Mouse (Mus musculus): ENCODE data around the gene Dmrt1. TPM values are rescaled to one million over a fixed set of nuclear protein-coding genes. Genes with fewer than 3 reads are reported as not detected.

Dmrt1 gene
- polyA plus RNA-seq, 1 experiment, result not detected

- Histone ChIP-seq H3K4me1 (ENCODE audit: control insufficient read depth, insufficient read depth, low read length) (no peaks in the 10 kb centered on the region), H3K27me3 (ENCODE audit: control insufficient read depth, insufficient read depth, low read length) (no peaks in the 10 kb centered on the region), H3K27ac (ENCODE audit: insufficient read depth, low read length) (no peak overlapping the region), H3K4me3 (replicated peaks; ENCODE audit: insufficient read depth, low read depth, low read length) (no peak overlapping the region)
- WGBS, result 83% methylated on average over 6 of the region's 6 CpGs
- TF ChIP-seq POLR2A (IDR thresholded peaks at IDR 0.05; ENCODE audit: borderline replicate concordance, insufficient read depth, low read length) (no peak), CTCF (IDR thresholded peaks at IDR 0.05; ENCODE audit: borderline replicate concordance, insufficient read depth, low read depth, low read length) (no peak)
- DNase-seq, result no peak
Measured at GRCm38 (mm10) chr19:25641786-25642185, 136.4 kb downstream of the Dmrt1 start.

- H3K4me3 ChIP-seq (replicated peaks; ENCODE audit: insufficient read depth, low read depth, low read length), result no peak overlapping the region
- no peak overlapping the region for H3K27ac ChIP-seq (ENCODE audit: insufficient read depth, low read length)
- H3K4me1 ChIP-seq (ENCODE audit: control insufficient read depth, insufficient read depth, low read length), result no peaks in the 10 kb centered on the region
- 69% methylated on average over 3 of the region's 3 CpGs for WGBS
- no peaks in the 10 kb centered on the region for H3K27me3 ChIP-seq (ENCODE audit: control insufficient read depth, insufficient read depth, low read length)
- TF ChIP-seq CTCF (IDR thresholded peaks at IDR 0.05; ENCODE audit: borderline replicate concordance, insufficient read depth, low read depth, low read length) (no peak), POLR2A (IDR thresholded peaks at IDR 0.05; ENCODE audit: borderline replicate concordance, insufficient read depth, low read length) (no peak)
- no peak for DNase-seq
Measured at GRCm38 (mm10) chr19:25647136-25647535, 141.7 kb downstream of the Dmrt1 start.

- Histone ChIP-seq H3K4me1 (ENCODE audit: control insufficient read depth, insufficient read depth, low read length) (no peaks in the 10 kb centered on the region), H3K4me3 (replicated peaks; ENCODE audit: insufficient read depth, low read depth, low read length) (no peak overlapping the region), H3K27me3 (ENCODE audit: control insufficient read depth, insufficient read depth, low read length) (no peaks in the 10 kb centered on the region), H3K27ac (ENCODE audit: insufficient read depth, low read length) (no peak overlapping the region)
- no peak for TF ChIP-seq CTCF (IDR thresholded peaks at IDR 0.05; ENCODE audit: borderline replicate concordance, insufficient read depth, low read depth, low read length)
- TF ChIP-seq POLR2A (IDR thresholded peaks at IDR 0.05; ENCODE audit: borderline replicate concordance, insufficient read depth, low read length), result no peak
- WGBS, result 78% methylated on average over 4 of the region's 4 CpGs
- no peak for DNase-seq
Measured at GRCm38 (mm10) chr19:25648701-25649100, 143.3 kb downstream of the Dmrt1 start.

DNA sequence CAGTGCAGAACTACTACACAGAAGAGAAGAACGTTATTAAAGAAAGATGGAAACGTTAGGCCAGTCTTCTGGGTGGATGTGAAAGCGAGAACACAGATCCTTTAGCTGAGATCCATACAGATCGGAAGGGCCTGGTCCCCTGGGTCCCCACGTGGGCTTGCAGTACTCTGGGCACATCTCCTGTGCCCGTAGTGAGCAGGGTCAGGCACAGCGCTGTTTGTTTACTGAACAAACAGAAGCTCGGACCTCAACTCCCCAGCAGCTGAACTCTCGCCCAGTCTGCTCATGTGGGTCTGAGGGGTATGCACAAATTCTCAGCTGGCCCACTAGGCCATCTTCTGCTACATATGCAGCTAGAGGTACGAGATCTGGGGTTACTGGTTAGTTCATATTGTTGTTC lies 145.1 kb downstream of the Dmrt1 start:
- TF ChIP-seq CTCF (IDR thresholded peaks at IDR 0.05; ENCODE audit: borderline replicate concordance, insufficient read depth, low read depth, low read length) (no peak), POLR2A (IDR thresholded peaks at IDR 0.05; ENCODE audit: borderline replicate concordance, insufficient read depth, low read length) (no peak)
- H3K27me3 ChIP-seq (ENCODE audit: control insufficient read depth, insufficient read depth, low read length), result no peaks in the 10 kb centered on the region; the same call in 1 of the 2 replicates
- WGBS, result 83% methylated on average over 10 of the region's 10 CpGs

DNA sequence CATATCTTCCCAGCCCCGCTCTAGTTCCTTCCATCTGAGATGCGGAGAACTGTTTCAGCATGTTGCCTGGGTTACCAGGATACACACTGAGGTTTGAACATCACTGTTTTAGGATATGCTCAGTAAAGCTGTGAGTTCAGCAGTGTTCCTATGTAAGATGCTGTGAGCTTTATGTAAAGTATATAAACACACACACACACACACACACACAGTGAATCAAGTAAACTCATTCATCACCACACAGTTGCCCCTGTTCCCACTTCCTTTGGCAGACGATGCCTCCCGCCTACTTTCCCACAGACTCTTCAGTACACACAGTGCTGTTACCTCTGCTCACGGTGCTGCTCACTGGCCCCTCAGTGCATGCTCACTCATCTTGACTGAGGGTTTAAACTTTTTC lies 147.1 kb downstream of the Dmrt1 start:
- no peaks in the 10 kb centered on the region for H3K4me1 ChIP-seq (ENCODE audit: control insufficient read depth, insufficient read depth, low read length)
- no peak overlapping the region for H3K4me3 ChIP-seq (replicated peaks; ENCODE audit: insufficient read depth, low read depth, low read length)
- TF ChIP-seq POLR2A (IDR thresholded peaks at IDR 0.05; ENCODE audit: borderline replicate concordance, insufficient read depth, low read length), result no peak
- no peak for TF ChIP-seq CTCF (IDR thresholded peaks at IDR 0.05; ENCODE audit: borderline replicate concordance, insufficient read depth, low read depth, low read length)
- 75% methylated on average over 5 of the region's 5 CpGs for WGBS
- no peak overlapping the region for H3K27ac ChIP-seq (ENCODE audit: insufficient read depth, low read length)
- no peak for DNase-seq
- H3K27me3 ChIP-seq (ENCODE audit: control insufficient read depth, insufficient read depth, low read length), result no peaks in the 10 kb centered on the region; the same call in 1 of the 2 replicates

More for the DNA sequence above, 145.1 kb downstream of the Dmrt1 start:
- no peak overlapping the region for H3K4me3 ChIP-seq (replicated peaks; ENCODE audit: insufficient read depth, low read depth, low read length)
- H3K27ac ChIP-seq (ENCODE audit: insufficient read depth, low read length), result no peak overlapping the region
- DNase-seq, result no peak
- H3K4me1 ChIP-seq (ENCODE audit: control insufficient read depth, insufficient read depth, low read length), result no peaks in the 10 kb centered on the region

Other genes starting within 250 kb of the Dmrt1 start
- gene Dmrt3, start 104.7 kb downstream of the Dmrt1 start, polyA plus RNA-seq (2012; rRNA removed), result 0.19 and 0.33 TPM in 2 replicates
- gene Dmrt2, start 166.8 kb downstream of the Dmrt1 start, polyA plus RNA-seq (2012; rRNA removed), result not detected in 2 replicates

All from cerebellum, adult 2 months (tissue).